Mouse (Mus musculus) forebrain, embryonic 16.5 days (tissue): ENCODE results near the gene H6pd. TPM values are rescaled to one million over a fixed set of nuclear protein-coding genes. Genes with fewer than 3 reads are reported as not detected.

Experiments
- ATAC-seq: fragments of 200-750 bp; cut with Nextera tagmentation; 2 replicates; pipeline ENCODE4 v1.8.0; 2017; ENCODE audit warnings: mild to moderate bottlenecking, moderate library complexity
- H3K27ac ChIP-seq: fragments of 300-500 bp; sonication (generic); 2 replicates; pipeline ENCODE4 v1.5.1; 2014; ENCODE audit warnings: low read length, control low read depth
- H3K27me3 ChIP-seq: fragments of 300-500 bp; sonication (generic); replicated peaks from 2 replicates; pipeline ENCODE4 v1.6.1; 2014; ENCODE audit warnings: low read length; ENCODE audit not compliant: control insufficient read depth, insufficient read depth
- H3K36me3 ChIP-seq: fragments of 300-500 bp; sonication (generic); 2 replicates; pipeline ENCODE4 v1.6.1; 2014; ENCODE audit not compliant: control insufficient read depth, insufficient read depth
- H3K4me1 ChIP-seq: fragments of 300-500 bp; sonication (generic); replicated peaks from 2 replicates; pipeline ENCODE4 v1.6.1; 2014; ENCODE audit warnings: low read length; ENCODE audit not compliant: control insufficient read depth, insufficient read depth
- H3K4me2 ChIP-seq: fragments of 300-500 bp; sonication (generic); 2 replicates; pipeline ENCODE4 v1.6.1; 2014; ENCODE audit warnings: mild to moderate bottlenecking, low read length, control low read depth
- H3K4me3 ChIP-seq: fragments of 300-500 bp; sonication (generic); replicated peaks from 2 replicates; pipeline ENCODE4 v1.5.1; 2014; ENCODE audit warnings: mild to moderate bottlenecking, low read length, control low read depth
- H3K9ac ChIP-seq: fragments of 300-500 bp; sonication (generic); replicated peaks from 2 replicates; pipeline ENCODE4 v1.6.1; 2014; ENCODE audit warnings: low read depth, low read length, control low read depth
- H3K9me3 ChIP-seq: fragments of 300-500 bp; sonication (generic); 2 replicates; pipeline ENCODE4 v1.6.1; 2016; ENCODE audit warnings: low read length; ENCODE audit not compliant: control insufficient read depth
- WGBS: fragments of 180-500 bp; shearing (Covaris S2); extraction: QIAGEN DNeasy Blood & Tissue Kit; methylation state at CpG from one replicate; pipeline ENCODE4 v1.1.7; 2014; 5-methylcytosine and 5-hydroxymethylcytosine counted together
- polyA plus RNA-seq: library from polyadenylated mRNA; unstranded; fragments of >200 nt; fragmentation: Nextera tagmentation; extraction: Ambion mirVana; gene quantifications from 2 replicates; pipeline ENCODE4 v1.2.1, GENCODE M21; 2015

Gene H6pd
- polyA plus RNA-seq, 1 experiment from 2014 or later = 2.1 TPM

DNA sequence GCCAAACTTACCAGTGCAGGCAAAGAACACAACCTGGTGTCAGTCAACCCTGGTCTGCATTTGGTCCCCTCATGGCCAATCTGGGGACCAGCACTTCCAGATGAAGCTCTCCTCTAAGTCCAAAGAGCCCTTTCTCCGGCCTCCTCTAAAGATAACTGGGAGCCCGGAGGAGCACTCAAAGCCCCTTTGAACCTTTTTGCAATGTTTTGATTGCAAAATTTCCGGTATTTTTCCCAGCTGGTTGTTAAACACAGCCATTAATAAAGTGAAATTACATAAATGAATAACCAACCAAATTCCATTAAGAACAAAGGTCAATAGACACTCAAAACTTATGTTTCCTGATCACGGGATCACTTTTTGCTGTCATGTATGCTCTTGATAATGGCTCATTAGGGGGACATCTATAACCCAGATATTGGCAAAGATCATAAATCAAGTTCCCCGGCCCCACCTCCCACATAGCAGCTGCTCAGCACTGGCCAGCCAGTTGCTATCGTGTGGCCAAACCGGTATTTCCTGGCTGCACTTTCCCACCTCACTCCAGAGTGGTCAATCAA, 5.7 kb downstream of the H6pd start:
- peaks cover 3% of the 10 kb centered on the region; the same call in 1 of the 2 replicates for H3K4me1 ChIP-seq
- no peak overlapping the region for H3K27ac ChIP-seq
- no peak for ATAC-seq
- H3K4me3 ChIP-seq = no peak overlapping the region
- no peaks in the 10 kb centered on the region for H3K27me3 ChIP-seq
- no peak overlapping the region for H3K9ac ChIP-seq
- WGBS = 82% methylated on average over 7 of the region's 7 CpGs
- no peak overlapping the region for H3K4me2 ChIP-seq
- H3K36me3 ChIP-seq = no peaks in the 10 kb centered on the region
- no peaks in the 10 kb centered on the region for H3K9me3 ChIP-seq

DNA sequence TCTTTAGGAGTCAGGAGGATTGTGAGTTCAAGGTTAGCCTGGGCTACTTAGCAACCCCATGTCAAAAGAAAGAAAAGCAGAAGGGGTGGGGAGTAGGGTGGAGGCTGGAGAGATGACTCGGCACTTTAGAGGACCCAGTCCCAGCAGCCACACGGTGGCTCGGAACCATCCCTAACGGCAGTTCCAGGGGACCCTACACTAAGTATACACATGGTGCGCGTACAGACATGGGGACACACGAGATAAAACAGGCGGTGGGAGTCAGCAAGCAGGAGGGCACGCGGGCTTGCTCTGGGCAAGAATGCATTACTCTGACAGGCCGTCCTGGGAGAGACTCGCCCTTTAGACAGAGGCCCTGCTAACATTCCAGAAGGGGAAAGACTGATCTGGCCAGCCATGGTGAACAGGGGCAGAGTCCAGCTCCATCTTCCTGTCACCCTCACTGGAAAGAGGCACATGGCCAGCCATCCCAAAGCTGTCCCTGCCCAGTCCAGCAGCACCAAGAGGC, 6.7 kb downstream of the H6pd start:
- Histone ChIP-seq H3K27ac (no peak overlapping the region), H3K4me2 (no peak overlapping the region), H3K4me3 (no peak overlapping the region), H3K9me3 (no peaks in the 10 kb centered on the region), H3K36me3 (no peaks in the 10 kb centered on the region), H3K4me1 (no peaks in the 10 kb centered on the region), H3K27me3 (no peaks in the 10 kb centered on the region), H3K9ac (no peak overlapping the region)
- WGBS = 76% methylated on average over 12 of the region's 12 CpGs
- no peak for ATAC-seq

DNA sequence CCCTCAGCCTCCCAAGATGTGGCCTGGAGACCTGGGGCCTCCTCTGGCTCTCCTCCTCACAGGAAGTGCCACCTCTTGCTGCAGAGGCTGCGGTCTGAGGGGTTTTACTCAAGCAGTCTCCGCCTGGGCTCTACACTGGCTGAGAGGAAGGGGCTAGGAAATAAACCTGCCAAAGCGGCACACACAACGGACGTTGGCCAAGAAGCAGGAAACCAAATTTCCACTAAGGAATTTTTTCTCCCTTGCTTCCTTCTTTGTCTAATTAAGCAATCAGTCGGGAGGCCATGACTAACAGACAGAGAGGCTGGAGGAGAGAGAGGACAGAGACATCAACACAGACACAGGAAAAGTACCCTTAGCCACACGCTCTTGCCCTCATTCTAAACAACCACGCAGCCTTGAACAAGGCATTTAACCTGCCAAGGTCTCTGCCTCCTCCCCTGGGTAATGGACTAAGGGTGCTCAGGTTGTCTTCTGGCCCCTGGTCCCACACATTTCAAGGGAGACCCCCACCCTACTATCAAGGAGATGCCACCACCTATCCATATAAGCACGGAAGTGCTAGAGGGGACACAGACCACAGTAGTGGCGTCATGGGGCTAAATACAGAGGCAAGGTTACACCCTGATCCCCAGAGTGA, 7.5 kb downstream of the H6pd start:
- WGBS = 76% methylated on average over 10 of the region's 10 CpGs
- no peak for ATAC-seq
- no peak overlapping the region for H3K27ac ChIP-seq
- no peaks in the 10 kb centered on the region for H3K36me3 ChIP-seq
- H3K4me1 ChIP-seq = no peaks in the 10 kb centered on the region
- H3K4me2 ChIP-seq = no peak overlapping the region
- H3K9me3 ChIP-seq = no peaks in the 10 kb centered on the region
- no peak overlapping the region for H3K4me3 ChIP-seq
- no peaks in the 10 kb centered on the region for H3K27me3 ChIP-seq
- no peak overlapping the region for H3K9ac ChIP-seq

DNA sequence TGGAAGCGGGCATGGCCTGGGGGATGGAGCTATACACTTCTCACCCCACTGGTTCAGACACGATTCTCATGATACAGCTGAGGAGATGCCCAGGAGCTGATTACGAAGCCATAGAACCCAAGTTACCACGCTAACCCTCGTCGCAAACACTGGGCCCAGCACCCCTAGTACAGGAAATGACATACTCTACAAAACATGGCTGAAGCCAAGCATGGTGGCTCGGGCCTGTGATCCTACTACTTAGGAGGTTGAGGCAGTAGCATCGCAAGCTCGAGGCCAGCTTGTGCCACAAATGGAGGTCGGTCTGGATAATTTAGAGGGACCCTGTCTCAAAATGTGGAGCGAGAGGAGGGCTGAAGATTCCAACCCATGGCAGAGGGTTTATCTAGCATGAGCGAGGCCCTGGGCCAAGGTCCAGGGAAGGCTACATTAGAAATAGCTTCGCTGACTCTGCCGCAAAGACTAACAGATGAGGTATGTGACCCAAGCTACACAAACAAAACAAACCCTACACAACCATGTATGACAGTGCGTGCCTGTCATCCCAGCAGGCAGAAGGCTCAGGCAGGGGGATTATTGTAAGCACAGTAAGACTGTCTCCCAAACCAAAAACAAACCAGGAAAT, 8.8 kb downstream of the H6pd start:
- no peak for ATAC-seq
- Histone ChIP-seq H3K9me3 (no peaks in the 10 kb centered on the region), H3K27me3 (no peaks in the 10 kb centered on the region), H3K4me2 (no peak overlapping the region), H3K4me3 (no peak overlapping the region), H3K36me3 (no peaks in the 10 kb centered on the region), H3K27ac (no peak overlapping the region), H3K4me1 (no peaks in the 10 kb centered on the region), H3K9ac (no peak overlapping the region)
- 87% methylated on average over 15 of the region's 15 CpGs for WGBS

DNA sequence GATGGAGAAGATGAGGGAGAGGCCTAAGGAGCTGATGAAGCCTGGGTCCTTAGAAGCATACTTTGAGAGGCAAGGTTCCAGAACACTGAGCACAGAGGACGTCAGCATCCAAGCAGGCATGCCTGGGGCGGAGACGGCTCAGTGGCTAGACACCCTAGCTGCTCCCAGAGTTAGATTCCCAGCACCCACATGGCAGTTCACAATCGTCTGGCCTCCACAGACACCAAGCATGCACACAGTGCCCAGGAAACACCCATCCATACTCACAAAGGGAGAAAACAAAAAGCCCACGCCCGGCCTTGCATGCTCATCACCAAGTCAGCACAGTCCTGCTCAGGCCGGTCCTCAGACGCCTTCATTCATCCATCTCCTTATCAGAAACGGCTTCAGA, 9.3 kb downstream of the H6pd start:
- Histone ChIP-seq H3K4me1 (no peaks in the 10 kb centered on the region), H3K27ac (no peak overlapping the region), H3K9me3 (no peaks in the 10 kb centered on the region), H3K9ac (no peak overlapping the region), H3K27me3 (no peaks in the 10 kb centered on the region), H3K4me2 (no peak overlapping the region), H3K4me3 (no peak overlapping the region), H3K36me3 (no peaks in the 10 kb centered on the region)
- no peak for ATAC-seq
- 73% methylated on average over 9 of the region's 9 CpGs for WGBS

DNA sequence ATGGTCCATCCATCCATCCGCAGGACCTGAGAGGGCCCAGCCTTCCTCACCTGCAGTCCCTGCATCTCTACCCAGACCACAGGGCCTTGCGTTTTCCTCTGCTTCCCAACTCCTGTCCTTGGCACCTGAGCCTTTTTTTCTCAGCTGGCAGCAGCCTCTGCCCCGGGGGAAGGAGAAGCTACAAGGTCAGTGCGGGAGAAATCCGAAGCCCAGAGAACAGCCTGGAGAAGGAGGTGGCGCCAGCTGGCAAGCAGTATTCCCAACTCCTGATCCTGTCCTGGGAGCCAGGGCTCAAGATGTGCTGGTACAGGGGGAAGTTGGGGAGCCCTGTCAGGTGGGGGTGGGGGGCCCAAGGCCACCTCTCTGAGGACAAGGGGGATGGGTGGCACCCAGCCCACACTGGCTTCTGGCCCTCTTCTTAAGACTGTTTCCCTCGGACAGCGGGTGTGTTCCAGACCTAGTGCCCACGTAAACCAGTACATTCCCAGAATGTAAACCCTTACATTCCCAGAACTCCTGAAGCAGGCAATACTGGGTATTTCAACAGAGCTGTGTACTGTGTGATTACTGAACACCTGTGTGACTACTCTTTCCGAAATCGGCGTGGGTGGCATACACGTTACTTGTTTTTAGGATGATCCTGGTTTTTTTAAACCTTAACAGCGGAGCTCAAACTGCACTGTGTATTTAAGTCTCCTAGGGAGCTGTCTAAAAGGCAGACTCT, 9.9 kb downstream of the H6pd start:
- no peak overlapping the region for H3K4me3 ChIP-seq
- no peak overlapping the region for H3K27ac ChIP-seq
- H3K4me1 ChIP-seq = no peaks in the 10 kb centered on the region
- no peak for ATAC-seq
- H3K9me3 ChIP-seq = no peaks in the 10 kb centered on the region
- no peaks in the 10 kb centered on the region for H3K36me3 ChIP-seq
- no peaks in the 10 kb centered on the region for H3K27me3 ChIP-seq
- 79% methylated on average over 14 of the region's 14 CpGs for WGBS
- no peak overlapping the region for H3K4me2 ChIP-seq
- no peak overlapping the region for H3K9ac ChIP-seq

DNA sequence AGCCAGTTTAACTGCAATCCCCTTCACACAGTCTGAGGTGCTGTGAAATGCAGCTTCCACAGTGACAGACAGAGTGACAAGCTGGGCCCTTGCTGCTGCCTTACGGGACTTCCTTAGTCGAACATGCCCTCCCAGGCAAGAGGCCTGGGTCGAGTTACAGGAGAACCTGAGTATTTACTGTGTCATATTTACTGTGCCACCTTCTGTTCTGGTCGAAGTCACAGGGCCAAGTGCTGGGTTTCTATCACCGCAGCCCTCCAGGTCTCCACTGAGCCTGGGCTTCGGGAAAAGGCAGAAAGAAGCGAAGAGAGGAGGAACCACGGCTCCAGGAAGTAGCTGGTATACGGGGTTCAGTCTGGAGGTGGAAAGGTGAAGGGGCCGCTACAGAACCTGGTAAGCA, 10.8 kb downstream of the H6pd start:
- no peaks in the 10 kb centered on the region for H3K36me3 ChIP-seq
- H3K9me3 ChIP-seq = no peaks in the 10 kb centered on the region
- H3K27me3 ChIP-seq = no peaks in the 10 kb centered on the region
- no peak overlapping the region for H3K9ac ChIP-seq
- no peak overlapping the region for H3K4me2 ChIP-seq
- WGBS = 86% methylated on average over 10 of the region's 10 CpGs
- no peaks in the 10 kb centered on the region for H3K4me1 ChIP-seq
- no peak overlapping the region for H3K4me3 ChIP-seq
- no peak for ATAC-seq
- H3K27ac ChIP-seq = no peak overlapping the region

DNA sequence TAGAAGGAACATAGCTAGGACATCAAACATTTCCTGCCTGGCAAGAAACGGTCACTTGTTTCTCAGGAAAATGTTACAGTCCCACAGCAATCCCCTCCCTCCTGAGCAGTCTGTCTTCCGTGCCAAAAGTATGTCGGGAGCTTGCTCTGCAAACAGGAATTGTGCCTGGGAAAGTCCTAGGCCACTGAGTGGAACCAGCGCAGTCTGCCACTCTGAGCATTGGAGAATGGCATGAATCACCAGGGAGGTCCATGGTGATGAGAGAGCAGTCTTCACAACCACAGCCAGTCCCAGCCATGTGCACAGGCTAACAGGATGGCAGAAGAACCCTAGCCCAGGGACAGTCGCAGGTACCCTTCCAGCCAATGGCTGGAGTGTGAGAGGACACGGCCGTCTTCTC, 12.4 kb downstream of the H6pd start:
- H3K9me3 ChIP-seq = no peaks in the 10 kb centered on the region
- H3K36me3 ChIP-seq = no peaks in the 10 kb centered on the region
- H3K9ac ChIP-seq = no peak overlapping the region
- ATAC-seq = no peak
- H3K27ac ChIP-seq = no peak overlapping the region
- H3K27me3 ChIP-seq = no peaks in the 10 kb centered on the region
- H3K4me3 ChIP-seq = no peak overlapping the region
- no peak overlapping the region for H3K4me2 ChIP-seq
- H3K4me1 ChIP-seq = 0 out of 2 replicates have a peak, but pooled peaks cover 3% of the 10 kb centered on the region
- WGBS = 79% methylated on average over 7 of the region's 7 CpGs

DNA sequence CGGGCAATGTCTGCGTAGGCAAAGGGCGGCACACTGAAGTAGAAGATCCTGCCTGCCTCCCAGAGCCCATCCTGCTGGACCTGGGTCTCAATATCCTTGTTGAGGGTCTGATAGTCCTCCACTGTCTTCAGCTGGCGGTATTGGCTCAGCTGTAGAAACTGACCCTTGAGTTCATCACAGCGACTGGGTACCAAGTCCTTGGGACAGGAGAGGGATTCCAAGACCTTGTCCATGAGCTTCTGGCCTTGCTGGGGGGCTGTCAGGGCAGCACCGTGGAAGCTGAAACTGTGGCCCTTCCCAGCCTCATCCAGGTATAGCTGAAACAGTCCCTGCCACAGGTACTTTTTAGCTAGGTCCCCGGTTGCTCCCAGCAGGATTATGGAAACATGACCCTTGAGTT, 12.9 kb downstream of the H6pd start:
- no peaks in the 10 kb centered on the region for H3K36me3 ChIP-seq
- peaks cover 7% of the 10 kb centered on the region for H3K4me1 ChIP-seq
- no peak overlapping the region for H3K27ac ChIP-seq
- no peak overlapping the region for H3K9ac ChIP-seq
- no peak for ATAC-seq
- WGBS = 90% methylated on average over 7 of the region's 7 CpGs
- H3K4me3 ChIP-seq = no peak overlapping the region
- H3K4me2 ChIP-seq = no peak overlapping the region
- H3K27me3 ChIP-seq = no peaks in the 10 kb centered on the region
- no peaks in the 10 kb centered on the region for H3K9me3 ChIP-seq
